Mouse (Mus musculus) erythroblast, embryonic 14.5 days (primary cell): ENCODE data around the gene Prkg2. TPM values are rescaled to one million over a fixed set of nuclear protein-coding genes. Genes with fewer than 3 reads are reported as not detected.

Source experiments
- H3K27me3 ChIP-seq: 2 replicates; pipeline ENCODE4 v1.6.1; 2012; ENCODE audit warnings: inconsistent platforms; ENCODE audit not compliant: control insufficient read depth
- H3K36me3 ChIP-seq: 2 replicates; pipeline ENCODE4 v1.6.1; 2012; ENCODE audit warnings: mild to moderate bottlenecking, inconsistent platforms; ENCODE audit not compliant: control insufficient read depth
- H3K4me1 ChIP-seq: 2 replicates; pipeline ENCODE4 v1.6.1; 2012; ENCODE audit warnings: inconsistent platforms; ENCODE audit not compliant: control insufficient read depth
- H3K4me3 ChIP-seq: replicated peaks from 2 replicates; pipeline ENCODE3; 2012; ENCODE audit warnings: moderate library complexity, mild to moderate bottlenecking, inconsistent platforms
- H3K9me3 ChIP-seq: 2 replicates; pipeline ENCODE4 v1.6.1; 2012; ENCODE audit warnings: low read length, inconsistent platforms, mixed read lengths; ENCODE audit not compliant: control insufficient read depth
- GATA1 ChIP-seq: IDR thresholded peaks from 2 replicates; pipeline ENCODE4 v1.6.1; 2012; ENCODE audit warnings: low read length, inconsistent platforms, mixed read lengths
- TAL1 ChIP-seq: IDR thresholded peaks from 3 replicates; pipeline ENCODE4 v1.6.1; 2012; ENCODE audit warnings: low read length, inconsistent platforms, mixed read lengths
- polyA plus RNA-seq: library from polyadenylated mRNA; stranded (reverse); fragments of >175 nt; gene quantifications from 2 replicates; pipeline ENCODE4 v1.2.3, GENCODE M21; 2012

Prkg2 gene
- polyA plus RNA-seq: 0.14 TPM in 1 of 2 replicates, not detected in the other

GRCm38 (mm10) chr5:99036596-99037441 lies at the start of gene Prkg2:
Gene Prkg2, minus strand, starts transcription at chr5:99037351.
- Histone ChIP-seq H3K4me3 (no peak within 1 kb of the TSS), H3K36me3 (no peaks in the 10 kb centered on the region), H3K4me1 (no peaks in the 10 kb centered on the region), H3K27me3 (peaks cover 25% of the 10 kb centered on the region), H3K9me3 (peaks cover 3% of the 10 kb centered on the region; the same call in 1 of the 2 replicates)
- TF ChIP-seq GATA1 (no peak), TAL1 (no peak)

GRCm38 (mm10) chr5:99083955-99084354 lies 46.8 kb upstream of the Prkg2 start:
- H3K4me1 ChIP-seq: no peaks in the 10 kb centered on the region
- H3K9me3 ChIP-seq: 0 out of 2 replicates have a peak, but pooled peaks cover 2% of the 10 kb centered on the region
- H3K36me3 ChIP-seq: no peaks in the 10 kb centered on the region
- TF ChIP-seq TAL1 (no peak), GATA1 (no peak)
- H3K4me3 ChIP-seq: no peak overlapping the region
- no peaks in the 10 kb centered on the region for H3K27me3 ChIP-seq

DNA sequence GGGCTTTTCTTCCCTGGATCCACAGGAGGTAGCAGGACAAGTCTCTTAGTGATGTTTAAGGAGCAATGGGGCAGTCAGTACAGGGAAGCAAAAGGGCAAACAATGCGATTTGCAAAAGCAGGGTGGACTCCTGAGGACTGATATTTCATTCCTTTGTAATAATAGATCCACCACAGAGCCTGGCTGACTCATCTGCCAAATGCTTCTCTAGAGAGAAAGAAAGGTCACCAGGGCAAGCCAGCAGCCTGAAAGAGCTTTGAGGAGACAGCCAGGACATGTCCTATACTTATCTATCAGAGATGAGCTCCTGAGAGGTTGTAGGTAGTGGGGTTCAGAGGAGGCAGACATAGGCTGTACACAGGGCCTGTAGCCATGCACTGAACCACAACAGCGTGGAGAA lies 41.2 kb upstream of the Prkg2 start:
- Histone ChIP-seq H3K4me1 (no peaks in the 10 kb centered on the region), H3K27me3 (no peaks in the 10 kb centered on the region), H3K36me3 (no peaks in the 10 kb centered on the region), H3K4me3 (no peak overlapping the region), H3K9me3 (no peaks in the 10 kb centered on the region)
- TF ChIP-seq GATA1 (no peak), TAL1 (no peak)

DNA sequence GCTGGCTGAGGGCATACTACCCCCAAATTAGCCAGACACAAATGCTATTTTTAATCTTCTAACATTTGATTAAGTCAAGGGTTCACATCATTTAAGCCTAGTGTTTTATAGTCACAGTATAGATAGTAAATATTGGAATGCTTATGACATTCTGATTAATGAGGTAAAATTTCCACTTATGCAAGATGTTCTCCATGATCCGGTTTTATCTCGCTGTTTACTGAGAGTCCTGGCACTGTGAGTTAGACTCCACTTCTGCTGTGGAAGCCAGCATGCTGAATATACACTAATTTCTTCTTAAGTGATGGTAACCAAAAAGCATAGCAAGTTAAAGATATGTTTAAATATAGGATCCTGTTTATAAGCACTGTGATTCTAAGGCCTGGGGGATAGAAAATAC lies 31.2 kb upstream of the Prkg2 start:
- Histone ChIP-seq H3K9me3 (no peaks in the 10 kb centered on the region; the same call in 1 of the 2 replicates), H3K27me3 (no peaks in the 10 kb centered on the region), H3K36me3 (no peaks in the 10 kb centered on the region), H3K4me1 (no peaks in the 10 kb centered on the region), H3K4me3 (no peak overlapping the region)
- TF ChIP-seq GATA1 (no peak), TAL1 (no peak)

DNA sequence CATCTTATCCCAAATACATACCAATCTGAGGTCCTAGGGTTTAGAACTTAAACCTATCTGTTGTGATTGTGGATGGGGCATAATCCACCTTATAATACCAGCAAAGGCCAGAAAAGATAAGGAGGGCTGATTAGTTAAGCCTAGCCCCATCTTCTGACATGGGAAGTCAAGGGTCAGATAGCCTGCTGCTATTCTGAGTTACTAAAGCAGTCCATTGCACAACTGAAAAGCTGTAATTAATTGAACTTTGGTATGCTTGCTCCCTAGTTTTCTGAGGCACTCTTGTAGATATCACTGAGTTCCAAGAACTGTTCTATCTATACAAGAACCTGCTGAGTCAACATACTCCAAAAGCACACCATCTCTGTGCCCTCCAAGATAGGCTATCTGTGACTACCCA lies 25.4 kb upstream of the Prkg2 start:
- no peaks in the 10 kb centered on the region for H3K4me1 ChIP-seq
- no peak for TF ChIP-seq GATA1
- TF ChIP-seq TAL1: no peak
- H3K27me3 ChIP-seq: no peaks in the 10 kb centered on the region
- H3K36me3 ChIP-seq: no peaks in the 10 kb centered on the region
- no peak overlapping the region for H3K4me3 ChIP-seq
- no peaks in the 10 kb centered on the region; the same call in 1 of the 2 replicates for H3K9me3 ChIP-seq

DNA sequence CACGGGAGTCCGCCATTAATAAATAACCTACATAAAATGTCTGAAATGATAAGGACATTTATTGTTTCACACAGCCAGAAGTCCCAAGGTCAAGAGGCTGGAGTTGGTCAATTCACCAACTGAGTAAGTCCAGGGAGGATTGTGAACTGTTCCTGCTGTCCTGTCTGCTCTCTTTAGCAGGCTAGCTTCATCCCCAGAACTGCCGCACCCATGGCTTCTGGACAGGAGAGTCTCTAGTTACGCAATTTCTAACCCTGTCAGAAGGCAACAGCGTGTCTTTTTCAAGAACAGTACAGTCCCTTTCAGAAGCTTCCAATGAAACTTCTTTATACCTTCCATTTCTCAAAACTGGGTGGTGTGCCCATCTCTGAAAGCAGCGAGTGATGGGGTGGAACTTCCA lies 1.9 kb upstream of the Prkg2 start:
- TF ChIP-seq GATA1 (no peak), TAL1 (no peak)
- Histone ChIP-seq H3K27me3 (peaks cover 25% of the 10 kb centered on the region), H3K4me1 (no peaks in the 10 kb centered on the region), H3K36me3 (no peaks in the 10 kb centered on the region), H3K4me3 (no peak overlapping the region), H3K9me3 (peaks cover 3% of the 10 kb centered on the region; the same call in 1 of the 2 replicates)

- Histone ChIP-seq H3K36me3 (no peaks in the 10 kb centered on the region), H3K4me1 (no peaks in the 10 kb centered on the region), H3K27me3 (peaks cover 25% of the 10 kb centered on the region), H3K4me3 (no peak overlapping the region), H3K9me3 (peaks cover 3% of the 10 kb centered on the region; the same call in 1 of the 2 replicates)
- TF ChIP-seq TAL1: no peak
- no peak for TF ChIP-seq GATA1
These were observed 276 bp upstream of the Prkg2 start for GRCm38 (mm10) chr5:99037442-99037811.

DNA sequence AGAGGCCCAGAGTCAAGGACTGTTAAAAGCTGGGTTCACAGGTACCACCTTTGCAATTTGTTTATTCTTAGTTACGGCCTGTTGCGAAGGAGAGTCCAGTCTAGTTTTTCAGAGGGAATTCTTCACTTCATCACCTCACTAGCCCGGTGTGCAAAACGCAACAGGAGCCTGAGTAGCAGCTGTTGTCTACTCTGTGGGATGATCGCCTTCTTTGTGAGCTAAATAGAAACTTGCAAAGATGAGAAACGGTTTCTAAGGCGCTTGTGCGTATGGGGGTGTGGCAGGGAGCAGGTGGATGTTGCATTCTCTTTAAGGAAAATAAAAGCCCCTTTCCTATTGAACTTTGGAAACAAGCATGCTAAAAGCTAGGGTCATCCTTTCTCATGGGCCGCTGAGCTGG lies 1.2 kb downstream of the Prkg2 start:
- H3K27me3 ChIP-seq: peaks cover 25% of the 10 kb centered on the region
- H3K4me3 ChIP-seq: no peak overlapping the region
- peaks cover 3% of the 10 kb centered on the region; the same call in 1 of the 2 replicates for H3K9me3 ChIP-seq
- no peaks in the 10 kb centered on the region for H3K4me1 ChIP-seq
- no peaks in the 10 kb centered on the region for H3K36me3 ChIP-seq
- TF ChIP-seq TAL1 (no peak), GATA1 (no peak)

DNA sequence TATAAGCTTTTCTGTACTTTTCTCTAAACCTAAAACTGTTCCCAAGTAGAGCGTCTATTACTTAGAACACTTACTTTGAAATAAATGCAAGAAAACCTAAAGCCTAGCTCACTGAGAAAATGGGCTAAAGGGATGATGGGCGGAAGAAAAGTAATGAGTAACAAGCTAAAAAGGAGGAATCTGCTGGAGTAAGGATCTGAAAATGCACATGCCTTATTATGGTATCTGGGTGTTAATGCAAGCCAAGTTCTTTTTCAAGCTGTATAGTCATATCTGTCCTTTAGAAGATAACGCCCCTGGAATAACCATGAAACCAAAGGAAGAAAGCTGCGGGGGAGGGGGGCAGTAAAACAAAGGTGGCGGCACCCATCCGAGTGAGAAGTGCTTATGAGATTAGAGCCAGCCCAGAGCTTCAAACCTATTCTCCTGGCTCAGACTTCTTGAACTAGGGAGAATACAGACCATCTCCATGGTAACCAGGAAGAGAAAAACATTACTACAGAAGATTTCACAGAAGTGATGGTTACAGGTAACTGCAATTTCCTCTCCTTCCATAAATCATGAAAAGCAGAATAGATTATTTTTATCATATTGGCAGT lies 5.5 kb downstream of the Prkg2 start:
- Histone ChIP-seq H3K27me3 (peaks cover 10% of the 10 kb centered on the region), H3K9me3 (peaks cover 2% of the 10 kb centered on the region; the same call in 1 of the 2 replicates), H3K4me1 (no peaks in the 10 kb centered on the region), H3K36me3 (no peaks in the 10 kb centered on the region), H3K4me3 (no peak overlapping the region)
- TF ChIP-seq GATA1 (no peak), TAL1 (no peak)
